Mouse (Mus musculus): ENCODE measurements around the gene Slc25a51. TPM values are rescaled to one million over a fixed set of nuclear protein-coding genes. Genes with fewer than 3 reads are reported as not detected.

The Slc25a51 gene
- polyA plus RNA-seq, 1 experiment = 98.9 TPM

- TF ChIP-seq POLR2A (IDR thresholded peaks at IDR 0.05; ENCODE audit: extremely low read depth, insufficient read depth, low read length) = no peak
- TF ChIP-seq CTCF (IDR thresholded peaks at IDR 0.05; ENCODE audit: extremely low read depth, insufficient read depth, low read length) = peak; percentile 91
- Histone ChIP-seq H3K4me1 (ENCODE audit: control insufficient read depth, insufficient read depth, low read length) (no peaks in the 10 kb centered on the region), H3K4me3 (ENCODE audit: insufficient read depth, low read length) (peak overlapping the region; percentile 22; the same call in 1 of the 2 replicates), H3K27ac (ENCODE audit: insufficient read depth, low read length) (no peak overlapping the region)
Measured at GRCm38 (mm10) chr4:45418229-45418950, 9.8 kb upstream of the Slc25a51 start.

GRCm38 (mm10) chr4:45416314-45416713 lies 7.7 kb upstream of the Slc25a51 start:
- H3K4me1 ChIP-seq (ENCODE audit: control insufficient read depth, insufficient read depth, low read length) = no peaks in the 10 kb centered on the region
- H3K4me3 ChIP-seq (ENCODE audit: insufficient read depth, low read length) = no peak overlapping the region
- no peak overlapping the region for H3K27ac ChIP-seq (ENCODE audit: insufficient read depth, low read length)
- TF ChIP-seq POLR2A (IDR thresholded peaks at IDR 0.05; ENCODE audit: extremely low read depth, insufficient read depth, low read length) (no peak), CTCF (IDR thresholded peaks at IDR 0.05; ENCODE audit: extremely low read depth, insufficient read depth, low read length) (no peak)

- TF ChIP-seq POLR2A (IDR thresholded peaks at IDR 0.05; ENCODE audit: extremely low read depth, insufficient read depth, low read length) = no peak
- no peak for TF ChIP-seq CTCF (IDR thresholded peaks at IDR 0.05; ENCODE audit: extremely low read depth, insufficient read depth, low read length)
- Histone ChIP-seq H3K4me3 (ENCODE audit: insufficient read depth, low read length) (no peak overlapping the region), H3K4me1 (ENCODE audit: control insufficient read depth, insufficient read depth, low read length) (no peaks in the 10 kb centered on the region), H3K27ac (ENCODE audit: insufficient read depth, low read length) (no peak overlapping the region)
Measured at GRCm38 (mm10) chr4:45413674-45414338, 5.2 kb upstream of the Slc25a51 start.

- no peaks in the 10 kb centered on the region for H3K4me1 ChIP-seq (ENCODE audit: control insufficient read depth, insufficient read depth, low read length)
- H3K27ac ChIP-seq (ENCODE audit: insufficient read depth, low read length) = no peak overlapping the region
- H3K4me3 ChIP-seq (ENCODE audit: insufficient read depth, low read length) = no peak overlapping the region
- TF ChIP-seq CTCF (IDR thresholded peaks at IDR 0.05; ENCODE audit: extremely low read depth, insufficient read depth, low read length) = no peak
- TF ChIP-seq POLR2A (IDR thresholded peaks at IDR 0.05; ENCODE audit: extremely low read depth, insufficient read depth, low read length) = no peak
Measured at GRCm38 (mm10) chr4:45412433-45413192, 4.0 kb upstream of the Slc25a51 start.

- H3K27ac ChIP-seq (ENCODE audit: insufficient read depth, low read length) = no peak overlapping the region
- H3K4me1 ChIP-seq (ENCODE audit: control insufficient read depth, insufficient read depth, low read length) = peaks cover 4% of the 10 kb centered on the region
- H3K4me3 ChIP-seq (ENCODE audit: insufficient read depth, low read length) = no peak overlapping the region
- no peak for TF ChIP-seq POLR2A (IDR thresholded peaks at IDR 0.05; ENCODE audit: extremely low read depth, insufficient read depth, low read length)
- TF ChIP-seq CTCF (IDR thresholded peaks at IDR 0.05; ENCODE audit: extremely low read depth, insufficient read depth, low read length) = no peak
Measured at GRCm38 (mm10) chr4:45411181-45411790, 2.7 kb upstream of the Slc25a51 start.

GRCm38 (mm10) chr4:45409270-45409669 lies 704 bp upstream of the Slc25a51 start:
- H3K4me1 ChIP-seq (ENCODE audit: control insufficient read depth, insufficient read depth, low read length) = peaks cover 4% of the 10 kb centered on the region
- H3K4me3 ChIP-seq (ENCODE audit: insufficient read depth, low read length) = peak overlapping the region; percentile 52
- 0 out of 2 replicates have a peak overlapping the region, but pooled peaks have one; percentile 24 for H3K27ac ChIP-seq (ENCODE audit: insufficient read depth, low read length)
- no peak for TF ChIP-seq CTCF (IDR thresholded peaks at IDR 0.05; ENCODE audit: extremely low read depth, insufficient read depth, low read length)
- TF ChIP-seq POLR2A (IDR thresholded peaks at IDR 0.05; ENCODE audit: extremely low read depth, insufficient read depth, low read length) = peak; percentile 37; the same call in 1 of the 2 replicates

- peak overlapping the region; percentile 52 for H3K4me3 ChIP-seq (ENCODE audit: insufficient read depth, low read length)
- peak overlapping the region; percentile 94 for H3K27ac ChIP-seq (ENCODE audit: insufficient read depth, low read length)
- TF ChIP-seq POLR2A (IDR thresholded peaks at IDR 0.05; ENCODE audit: extremely low read depth, insufficient read depth, low read length) (no peak), CTCF (IDR thresholded peaks at IDR 0.05; ENCODE audit: extremely low read depth, insufficient read depth, low read length) (no peak)
- H3K4me1 ChIP-seq (ENCODE audit: control insufficient read depth, insufficient read depth, low read length) = peaks cover 4% of the 10 kb centered on the region
Measured at GRCm38 (mm10) chr4:45407703-45408334, 747 bp downstream of the Slc25a51 start.

- H3K4me1 ChIP-seq (ENCODE audit: control insufficient read depth, insufficient read depth, low read length) = peaks cover 4% of the 10 kb centered on the region
- peak overlapping the region; percentile 52; the same call in 1 of the 2 replicates for H3K4me3 ChIP-seq (ENCODE audit: insufficient read depth, low read length)
- TF ChIP-seq POLR2A (IDR thresholded peaks at IDR 0.05; ENCODE audit: extremely low read depth, insufficient read depth, low read length) (no peak), CTCF (IDR thresholded peaks at IDR 0.05; ENCODE audit: extremely low read depth, insufficient read depth, low read length) (no peak)
- H3K27ac ChIP-seq (ENCODE audit: insufficient read depth, low read length) = no peak overlapping the region
Measured at GRCm38 (mm10) chr4:45407001-45407702, 1.4 kb downstream of the Slc25a51 start.
